Mouse (Mus musculus): ENCODE results near the gene Kcnq1. TPM values are rescaled to one million over a fixed set of nuclear protein-coding genes. Genes with fewer than 3 reads are reported as not detected.

Kcnq1 gene
- polyA plus RNA-seq, 1 experiment, result 0.54 TPM

GRCm38 (mm10) chr7:143122191-143122590 is 16.0 kb downstream of the Kcnq1 start:
- H3K27me3 ChIP-seq (ENCODE audit: control insufficient read depth, insufficient read depth, low read length), result no peaks in the 10 kb centered on the region; the same call in 1 of the 2 replicates
- WGBS, result 86% methylated on average over 5 of the region's 5 CpGs
- TF ChIP-seq POLR2A (IDR thresholded peaks at IDR 0.05; ENCODE audit: borderline replicate concordance, insufficient read depth, low read length) (no peak), CTCF (IDR thresholded peaks at IDR 0.05; ENCODE audit: borderline replicate concordance, insufficient read depth, low read depth, low read length) (no peak)
- no peak for DNase-seq
- no peak overlapping the region for H3K27ac ChIP-seq (ENCODE audit: insufficient read depth, low read length)
- H3K4me1 ChIP-seq (ENCODE audit: control insufficient read depth, insufficient read depth, low read length), result peaks cover 31% of the 10 kb centered on the region
- no peak overlapping the region for H3K4me3 ChIP-seq (replicated peaks; ENCODE audit: insufficient read depth, low read depth, low read length)

DNA sequence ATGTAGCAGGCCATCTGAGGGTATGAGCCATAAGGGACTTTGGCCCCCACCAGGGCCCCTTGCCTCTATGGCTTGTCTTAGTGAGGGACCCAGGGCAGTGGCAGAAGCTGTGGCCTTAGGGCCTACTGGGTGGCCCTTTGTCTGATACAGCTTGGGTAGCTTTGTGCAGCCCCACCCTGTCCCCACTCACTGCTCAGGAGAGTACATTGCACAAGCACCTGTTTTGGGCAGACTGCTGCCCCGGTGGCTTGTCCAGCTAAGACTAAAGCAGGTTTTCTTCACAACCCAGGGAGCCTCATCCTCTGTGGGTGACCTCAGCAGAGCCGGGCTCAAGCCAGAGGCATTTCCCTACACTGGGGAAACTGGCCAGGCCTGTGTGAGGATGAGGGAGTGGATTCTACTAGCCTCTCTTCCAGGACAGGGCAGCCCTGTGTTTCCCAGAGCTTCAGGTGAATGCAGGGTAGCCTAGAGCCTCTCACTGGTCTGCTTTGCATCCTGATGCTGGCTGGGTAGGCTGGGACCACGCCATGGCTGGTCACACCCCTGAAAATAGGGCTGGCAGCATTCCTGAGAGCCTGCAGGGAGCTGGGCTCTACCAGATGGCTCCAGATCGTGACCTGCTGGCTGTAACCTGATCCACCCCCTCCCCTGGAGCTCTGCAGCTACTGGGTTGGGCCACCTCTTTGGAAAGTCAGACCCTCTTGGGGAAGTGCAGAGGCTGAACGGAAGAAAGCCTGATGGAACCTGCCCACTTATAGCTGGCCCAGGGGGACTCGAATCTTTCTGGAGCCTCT is 17.9 kb downstream of the Kcnq1 start:
- H3K4me3 ChIP-seq (replicated peaks; ENCODE audit: insufficient read depth, low read depth, low read length), result no peak overlapping the region
- no peaks in the 10 kb centered on the region; the same call in 1 of the 2 replicates for H3K27me3 ChIP-seq (ENCODE audit: control insufficient read depth, insufficient read depth, low read length)
- H3K27ac ChIP-seq (ENCODE audit: insufficient read depth, low read length), result no peak overlapping the region
- TF ChIP-seq CTCF (IDR thresholded peaks at IDR 0.05; ENCODE audit: borderline replicate concordance, insufficient read depth, low read depth, low read length) (no peak), POLR2A (IDR thresholded peaks at IDR 0.05; ENCODE audit: borderline replicate concordance, insufficient read depth, low read length) (no peak)
- WGBS, result 7% methylated on average over 6 of the region's 6 CpGs
- peak; percentile 90 to 91 for DNase-seq
- H3K4me1 ChIP-seq (ENCODE audit: control insufficient read depth, insufficient read depth, low read length), result peaks cover 31% of the 10 kb centered on the region

DNA sequence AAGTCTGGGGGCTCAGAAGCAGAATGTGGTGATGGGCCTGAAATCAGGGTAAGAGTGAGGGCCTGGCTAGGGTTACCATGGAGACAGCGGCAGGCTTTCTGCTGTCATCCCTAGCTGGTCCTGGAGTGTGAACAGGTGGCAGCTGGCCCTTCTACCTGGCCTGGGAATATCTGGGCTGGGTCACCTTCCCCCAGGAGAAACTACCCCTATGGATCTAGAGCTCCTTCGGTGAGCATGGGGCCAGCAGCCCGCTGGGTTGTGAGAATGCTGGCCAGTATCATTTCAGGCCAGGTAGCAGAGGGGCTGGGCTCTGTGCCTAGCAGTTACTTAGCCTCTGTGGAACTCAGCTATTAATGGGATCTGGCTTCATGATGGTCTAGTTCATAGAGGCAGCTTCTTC is 18.7 kb downstream of the Kcnq1 start:
- H3K4me1 ChIP-seq (ENCODE audit: control insufficient read depth, insufficient read depth, low read length), result peaks cover 31% of the 10 kb centered on the region
- no peaks in the 10 kb centered on the region; the same call in 1 of the 2 replicates for H3K27me3 ChIP-seq (ENCODE audit: control insufficient read depth, insufficient read depth, low read length)
- no peak overlapping the region for H3K4me3 ChIP-seq (replicated peaks; ENCODE audit: insufficient read depth, low read depth, low read length)
- TF ChIP-seq POLR2A (IDR thresholded peaks at IDR 0.05; ENCODE audit: borderline replicate concordance, insufficient read depth, low read length) (no peak), CTCF (IDR thresholded peaks at IDR 0.05; ENCODE audit: borderline replicate concordance, insufficient read depth, low read depth, low read length) (no peak)
- no peak overlapping the region for H3K27ac ChIP-seq (ENCODE audit: insufficient read depth, low read length)
- DNase-seq, result peak; percentile 51 to 74
- 11% methylated on average over 3 of the region's 3 CpGs for WGBS

GRCm38 (mm10) chr7:143132815-143133214 is 26.7 kb downstream of the Kcnq1 start:
- no peaks in the 10 kb centered on the region; the same call in 1 of the 2 replicates for H3K27me3 ChIP-seq (ENCODE audit: control insufficient read depth, insufficient read depth, low read length)
- TF ChIP-seq CTCF (IDR thresholded peaks at IDR 0.05; ENCODE audit: borderline replicate concordance, insufficient read depth, low read depth, low read length) (no peak), POLR2A (IDR thresholded peaks at IDR 0.05; ENCODE audit: borderline replicate concordance, insufficient read depth, low read length) (no peak)
- WGBS, result 95% methylated on average over 5 of the region's 5 CpGs
- peaks cover 4% of the 10 kb centered on the region for H3K4me1 ChIP-seq (ENCODE audit: control insufficient read depth, insufficient read depth, low read length)
- DNase-seq, result no peak
- no peak overlapping the region for H3K27ac ChIP-seq (ENCODE audit: insufficient read depth, low read length)
- H3K4me3 ChIP-seq (replicated peaks; ENCODE audit: insufficient read depth, low read depth, low read length), result no peak overlapping the region

DNA sequence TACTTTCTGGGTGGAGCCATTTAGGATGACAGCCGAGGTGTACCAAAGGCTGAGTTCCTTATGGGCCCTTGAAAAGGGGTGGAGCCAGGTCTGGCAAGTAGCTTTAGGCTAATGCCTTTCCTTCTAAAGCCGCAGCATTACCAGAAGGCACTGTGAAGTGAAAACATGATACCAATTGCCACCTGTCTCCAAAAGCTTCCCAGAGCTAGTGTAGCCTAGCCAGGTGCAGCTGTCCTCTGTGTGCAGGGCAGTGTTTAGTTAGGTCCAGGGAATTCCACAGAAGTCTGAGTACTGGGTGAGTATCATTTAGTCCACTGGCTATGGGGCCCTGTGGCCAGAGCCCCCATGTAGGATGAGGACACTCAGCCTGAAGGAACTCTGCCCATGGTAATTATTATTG is 30.0 kb downstream of the Kcnq1 start:
- no peak overlapping the region for H3K27ac ChIP-seq (ENCODE audit: insufficient read depth, low read length)
- no peak for DNase-seq
- WGBS, result 92% methylated on average over 2 of the region's 2 CpGs
- H3K4me3 ChIP-seq (replicated peaks; ENCODE audit: insufficient read depth, low read depth, low read length), result no peak overlapping the region
- TF ChIP-seq POLR2A (IDR thresholded peaks at IDR 0.05; ENCODE audit: borderline replicate concordance, insufficient read depth, low read length) (no peak), CTCF (IDR thresholded peaks at IDR 0.05; ENCODE audit: borderline replicate concordance, insufficient read depth, low read depth, low read length) (no peak)
- peaks cover 4% of the 10 kb centered on the region for H3K4me1 ChIP-seq (ENCODE audit: control insufficient read depth, insufficient read depth, low read length)
- H3K27me3 ChIP-seq (ENCODE audit: control insufficient read depth, insufficient read depth, low read length), result no peaks in the 10 kb centered on the region

DNA sequence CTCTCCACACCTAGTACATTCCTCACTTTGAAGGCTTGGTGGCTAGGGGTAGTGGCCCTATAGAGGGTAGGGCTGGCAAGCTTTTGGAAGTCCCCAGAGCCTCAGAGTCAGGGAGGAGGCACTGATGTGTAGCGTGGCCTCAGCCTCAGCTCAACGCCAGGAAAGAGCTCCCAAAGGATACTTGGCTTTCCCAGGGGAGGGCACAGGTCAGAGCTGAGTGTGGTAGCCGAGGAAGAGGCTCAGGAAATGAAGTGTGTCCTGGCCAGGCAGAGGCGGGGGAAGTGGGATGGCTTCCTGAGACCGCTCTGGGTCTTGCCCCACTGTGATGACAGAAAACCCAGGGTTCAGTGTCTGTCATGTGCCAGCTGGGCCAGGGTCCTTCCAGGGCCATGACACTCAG is 30.4 kb downstream of the Kcnq1 start:
- 84% methylated on average over 5 of the region's 5 CpGs for WGBS
- no peak overlapping the region for H3K4me3 ChIP-seq (replicated peaks; ENCODE audit: insufficient read depth, low read depth, low read length)
- no peak for DNase-seq
- TF ChIP-seq CTCF (IDR thresholded peaks at IDR 0.05; ENCODE audit: borderline replicate concordance, insufficient read depth, low read depth, low read length) (no peak), POLR2A (IDR thresholded peaks at IDR 0.05; ENCODE audit: borderline replicate concordance, insufficient read depth, low read length) (no peak)
- H3K27ac ChIP-seq (ENCODE audit: insufficient read depth, low read length), result no peak overlapping the region
- H3K4me1 ChIP-seq (ENCODE audit: control insufficient read depth, insufficient read depth, low read length), result peaks cover 4% of the 10 kb centered on the region
- H3K27me3 ChIP-seq (ENCODE audit: control insufficient read depth, insufficient read depth, low read length), result no peaks in the 10 kb centered on the region

GRCm38 (mm10) chr7:143138789-143139188 is 32.6 kb downstream of the Kcnq1 start:
- DNase-seq, result peak; percentile 53 to 76
- Histone ChIP-seq H3K27ac (ENCODE audit: insufficient read depth, low read length) (no peak overlapping the region), H3K4me1 (ENCODE audit: control insufficient read depth, insufficient read depth, low read length) (peaks cover 4% of the 10 kb centered on the region), H3K27me3 (ENCODE audit: control insufficient read depth, insufficient read depth, low read length) (no peaks in the 10 kb centered on the region), H3K4me3 (replicated peaks; ENCODE audit: insufficient read depth, low read depth, low read length) (no peak overlapping the region)
- TF ChIP-seq CTCF (IDR thresholded peaks at IDR 0.05; ENCODE audit: borderline replicate concordance, insufficient read depth, low read depth, low read length), result peak; percentile 75
- TF ChIP-seq POLR2A (IDR thresholded peaks at IDR 0.05; ENCODE audit: borderline replicate concordance, insufficient read depth, low read length), result no peak
- 10% methylated on average over 1 of the region's 1 CpGs for WGBS

GRCm38 (mm10) chr7:143139932-143140331 is 33.8 kb downstream of the Kcnq1 start:
- TF ChIP-seq CTCF (IDR thresholded peaks at IDR 0.05; ENCODE audit: borderline replicate concordance, insufficient read depth, low read depth, low read length) (no peak), POLR2A (IDR thresholded peaks at IDR 0.05; ENCODE audit: borderline replicate concordance, insufficient read depth, low read length) (no peak)
- Histone ChIP-seq H3K4me3 (replicated peaks; ENCODE audit: insufficient read depth, low read depth, low read length) (no peak overlapping the region), H3K27ac (ENCODE audit: insufficient read depth, low read length) (no peak overlapping the region), H3K4me1 (ENCODE audit: control insufficient read depth, insufficient read depth, low read length) (peaks cover 4% of the 10 kb centered on the region), H3K27me3 (ENCODE audit: control insufficient read depth, insufficient read depth, low read length) (no peaks in the 10 kb centered on the region)
- no peak for DNase-seq
- WGBS, result 85% methylated on average over 4 of the region's 4 CpGs
